Mouse (Mus musculus): ENCODE measurements at regions not wholly inside any gene's neighbourhood (a gene's known extent, or its start where the extent isn't known, plus 50 kb on each side); places are given as distances from the start of the nearest gene placed in this dataset.
A peak's percentile ranks its signal among the peaks of the same experiment; 100 is the strongest.

DNA sequence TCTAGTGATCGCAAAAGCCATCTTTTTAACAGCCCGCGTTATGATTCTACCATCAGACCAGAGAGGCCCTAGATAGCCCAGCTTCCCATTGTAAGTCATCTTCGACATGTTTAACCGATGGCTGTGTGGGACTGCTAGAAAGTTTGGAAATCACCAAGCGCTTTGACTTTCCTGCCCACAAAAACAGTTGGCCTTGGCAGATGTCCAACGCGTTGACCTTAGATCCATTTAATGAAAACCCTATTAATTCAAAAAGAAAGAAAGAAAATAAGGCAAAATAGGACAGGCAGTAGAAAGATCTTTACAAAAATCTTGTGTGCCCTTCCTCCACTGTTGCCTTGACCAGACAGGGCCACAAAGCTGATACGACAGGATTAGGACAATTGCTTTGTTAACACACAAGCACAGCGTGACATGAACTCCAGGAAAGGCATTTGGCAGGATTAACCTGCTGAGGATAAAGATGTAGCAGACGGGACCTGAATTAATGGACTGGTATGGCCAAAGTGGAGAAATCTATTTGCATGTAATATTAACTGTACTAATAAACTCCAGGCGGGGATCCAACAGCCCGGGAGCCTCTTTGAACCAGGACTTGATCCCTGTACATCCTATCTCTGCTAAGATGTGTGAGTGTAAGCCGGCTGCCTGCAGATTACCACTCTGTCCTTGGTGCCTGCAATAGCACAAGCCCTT lies 69.0 kb upstream of the Topaz1 start:
- Histone ChIP-seq H3K27ac (no peak overlapping the region), H3K27me3 (no peaks in the 10 kb centered on the region), H3K4me2 (no peak overlapping the region), H3K4me3 (no peak overlapping the region), H3K9ac (no peak overlapping the region), H3K36me3 (no peaks in the 10 kb centered on the region), H3K9me3 (no peaks in the 10 kb centered on the region), H3K4me1 (no peaks in the 10 kb centered on the region)
- WGBS = 78% methylated on average over 14 of the region's 14 CpGs
- no peak for ATAC-seq (ENCODE audit: insufficient number of reproducible peaks, low FRiP score, low TSS enrichment, low read depth)

DNA sequence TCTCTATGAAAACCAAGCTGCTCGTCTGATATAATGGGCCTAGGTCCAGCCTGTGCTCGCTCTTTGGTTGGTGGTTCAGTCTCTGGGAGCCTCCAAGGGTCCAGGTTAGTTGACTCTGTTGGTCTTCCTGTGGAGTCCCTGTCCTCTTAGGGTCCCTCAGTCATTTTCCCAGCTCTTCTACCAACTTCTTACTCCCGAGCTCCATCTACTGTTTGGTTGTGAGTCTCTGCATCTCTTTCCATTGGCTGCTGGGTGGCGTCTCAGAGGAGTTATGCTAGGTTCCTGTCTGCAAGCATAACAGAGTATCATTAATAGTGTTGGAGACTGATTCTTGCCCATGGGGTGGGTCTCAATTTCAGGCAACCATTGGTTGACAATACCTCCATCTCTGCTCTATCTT lies 60.0 kb upstream of the Topaz1 start:
- Histone ChIP-seq H3K27me3 (no peaks in the 10 kb centered on the region), H3K4me3 (no peak overlapping the region), H3K27ac (no peak overlapping the region), H3K9me3 (no peaks in the 10 kb centered on the region), H3K4me1 (no peaks in the 10 kb centered on the region), H3K36me3 (no peaks in the 10 kb centered on the region), H3K4me2 (no peak overlapping the region), H3K9ac (no peak overlapping the region)
- no peak for ATAC-seq (ENCODE audit: insufficient number of reproducible peaks, low FRiP score, low TSS enrichment, low read depth)
- 26% methylated on average over 4 of the region's 4 CpGs for WGBS

DNA sequence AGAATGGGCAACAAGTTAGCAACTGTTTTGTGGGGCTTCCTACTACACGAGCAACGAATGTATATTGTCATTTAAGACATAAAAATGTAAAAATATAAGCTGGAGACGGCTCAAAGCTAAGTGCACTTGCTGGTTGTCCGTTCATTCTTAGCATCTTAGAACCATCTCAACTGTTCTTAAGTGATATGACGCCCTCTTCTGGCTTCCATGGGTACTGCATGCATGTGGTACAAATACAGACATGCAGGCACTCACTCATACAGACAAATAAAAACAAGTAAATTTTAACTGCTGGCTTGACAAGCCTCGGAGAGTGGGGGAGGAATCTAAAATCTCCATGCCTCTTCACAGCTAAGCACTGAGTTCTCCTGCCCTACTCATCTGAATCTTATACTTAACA lies 55.3 kb upstream of the Topaz1 start:
- H3K9me3 ChIP-seq = no peaks in the 10 kb centered on the region
- H3K27ac ChIP-seq = no peak overlapping the region
- 70% methylated on average over 6 of the region's 6 CpGs for WGBS
- no peaks in the 10 kb centered on the region for H3K27me3 ChIP-seq
- H3K4me2 ChIP-seq = no peak overlapping the region
- no peaks in the 10 kb centered on the region for H3K4me1 ChIP-seq
- ATAC-seq (ENCODE audit: insufficient number of reproducible peaks, low FRiP score, low TSS enrichment, low read depth) = no peak
- H3K36me3 ChIP-seq = no peaks in the 10 kb centered on the region
- no peak overlapping the region for H3K9ac ChIP-seq
- H3K4me3 ChIP-seq = no peak overlapping the region

DNA sequence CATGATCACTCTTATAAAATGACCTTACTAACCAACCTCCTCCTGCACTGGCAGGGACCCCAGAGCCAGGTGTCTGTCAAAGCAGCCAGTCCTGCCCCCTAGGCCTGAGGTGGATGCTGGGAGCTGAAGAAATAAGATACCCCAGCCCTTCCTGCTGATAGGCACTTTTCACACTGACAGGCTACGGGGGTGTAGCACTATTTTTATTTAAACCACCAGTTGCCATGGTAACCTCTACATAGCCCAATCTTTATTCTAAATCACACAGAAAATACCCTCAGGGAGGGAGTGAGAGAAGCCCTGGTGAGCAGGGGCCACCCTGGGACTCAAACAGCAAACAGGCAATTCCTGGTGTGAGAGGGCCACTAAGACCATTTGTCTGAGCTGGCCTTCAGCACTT lies 51.4 kb upstream of the Topaz1 start:
- H3K4me1 ChIP-seq = no peaks in the 10 kb centered on the region
- no peak overlapping the region for H3K4me3 ChIP-seq
- no peak overlapping the region for H3K27ac ChIP-seq
- no peak overlapping the region for H3K9ac ChIP-seq
- no peak overlapping the region for H3K4me2 ChIP-seq
- no peak for ATAC-seq (ENCODE audit: insufficient number of reproducible peaks, low FRiP score, low TSS enrichment, low read depth)
- no peaks in the 10 kb centered on the region for H3K36me3 ChIP-seq
- 12% methylated on average over 1 of the region's 1 CpGs for WGBS
- no peaks in the 10 kb centered on the region for H3K9me3 ChIP-seq
- no peaks in the 10 kb centered on the region for H3K27me3 ChIP-seq

Small RNAs in the stretch of these regions (microRNA-seq; reads per million reads assigned to microRNA genes)
- 90.8 reads per million, percentile 49 among the genes with 10 or more reads in this experiment for gene Mir138-1
